Mouse (Mus musculus): ENCODE data around the gene Ercc8. TPM values are rescaled to one million over a fixed set of nuclear protein-coding genes. Genes with fewer than 3 reads are reported as not detected.

The Ercc8 gene
- polyA plus RNA-seq, 1 experiment from 2014 or later, result 33.5 TPM

DNA sequence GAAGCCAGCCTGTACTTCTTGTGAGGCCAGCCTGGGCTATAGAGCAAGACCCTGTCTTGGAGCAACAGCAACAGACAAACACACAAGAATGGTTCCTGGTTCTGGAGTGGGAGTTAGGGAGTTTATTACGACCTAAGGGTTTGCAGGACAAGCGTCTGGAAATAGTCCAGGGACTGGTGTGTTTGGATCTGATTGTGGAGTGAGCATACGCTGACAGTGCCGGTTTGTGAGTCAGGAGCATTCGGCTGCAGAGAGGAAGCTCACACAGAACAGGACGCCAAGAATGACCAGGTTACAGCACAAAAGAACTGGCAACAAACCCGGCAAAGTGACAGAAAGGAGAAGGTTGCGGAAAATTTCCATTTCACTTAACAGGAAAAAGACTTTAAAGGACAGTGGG is 12.0 kb downstream of the Ercc8 start:
- WGBS, result 91% methylated on average over 8 of the region's 8 CpGs
- Histone ChIP-seq H3K4me2 (ENCODE audit: low read length) (no peak overlapping the region), H3K9me3 (ENCODE audit: control insufficient read depth, low read length) (no peaks in the 10 kb centered on the region), H3K4me3 (replicated peaks; ENCODE audit: low read length) (no peak overlapping the region), H3K9ac (replicated peaks; ENCODE audit: low read depth, low read length) (no peak overlapping the region), H3K4me1 (replicated peaks; ENCODE audit: control insufficient read depth, insufficient read depth, low read length) (no peaks in the 10 kb centered on the region), H3K27me3 (replicated peaks; ENCODE audit: control insufficient read depth, insufficient read depth, low read length) (no peaks in the 10 kb centered on the region), H3K36me3 (ENCODE audit: control insufficient read depth, insufficient read depth) (peaks cover 2% of the 10 kb centered on the region; the same call in 1 of the 2 replicates), H3K27ac (ENCODE audit: low read length) (no peak overlapping the region)
- ATAC-seq, result no peak

DNA sequence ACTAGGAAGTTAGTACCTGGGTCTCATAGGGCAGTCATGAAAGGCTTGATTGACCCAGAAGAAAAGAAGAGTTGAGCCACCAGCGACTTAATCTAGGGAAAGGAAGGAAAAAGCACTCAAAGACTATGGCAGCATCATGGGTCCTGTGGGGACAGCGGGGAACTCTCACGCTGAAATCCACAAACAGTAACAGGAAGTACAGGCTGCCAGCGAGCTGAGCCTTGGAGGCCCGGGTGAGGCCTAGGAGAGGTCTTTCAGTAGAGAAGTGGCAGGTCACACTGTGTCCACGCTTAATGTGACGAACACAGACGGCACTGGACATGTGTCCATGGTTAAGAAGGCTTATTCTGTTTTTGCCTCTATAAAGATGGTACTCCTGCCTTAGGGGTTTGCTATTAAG is 21.1 kb downstream of the Ercc8 start:
- Histone ChIP-seq H3K36me3 (ENCODE audit: control insufficient read depth, insufficient read depth) (peaks cover 14% of the 10 kb centered on the region), H3K27me3 (replicated peaks; ENCODE audit: control insufficient read depth, insufficient read depth, low read length) (no peaks in the 10 kb centered on the region)

DNA sequence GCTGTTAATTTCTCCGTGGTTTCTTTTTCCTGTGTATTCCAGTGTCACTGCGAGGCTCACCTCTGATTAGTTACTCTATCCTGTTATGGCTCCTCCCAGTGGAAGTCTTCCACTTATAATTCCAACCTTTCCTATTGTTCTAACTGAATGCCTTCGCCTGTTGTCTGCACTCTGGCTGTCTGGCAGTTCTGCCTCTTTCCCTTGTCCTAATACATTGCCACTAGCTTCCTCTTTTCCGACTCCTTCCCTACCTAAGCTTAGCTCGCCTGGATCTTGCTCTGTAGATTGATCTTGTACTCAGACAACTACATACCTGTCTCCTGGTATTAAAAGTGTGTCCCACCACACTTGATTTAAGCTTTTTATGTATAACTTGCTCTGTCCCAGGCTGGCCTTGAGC is 22.3 kb downstream of the Ercc8 start:
- ATAC-seq, result no peak
- H3K9me3 ChIP-seq (ENCODE audit: control insufficient read depth, low read length), result no peaks in the 10 kb centered on the region
- 90% methylated on average over 5 of the region's 5 CpGs for WGBS
- H3K27me3 ChIP-seq (replicated peaks; ENCODE audit: control insufficient read depth, insufficient read depth, low read length), result no peaks in the 10 kb centered on the region
- H3K4me3 ChIP-seq (replicated peaks; ENCODE audit: low read length), result no peak overlapping the region
- H3K9ac ChIP-seq (replicated peaks; ENCODE audit: low read depth, low read length), result no peak overlapping the region
- peaks cover 17% of the 10 kb centered on the region for H3K36me3 ChIP-seq (ENCODE audit: control insufficient read depth, insufficient read depth)
- H3K27ac ChIP-seq (ENCODE audit: low read length), result no peak overlapping the region
- H3K4me1 ChIP-seq (replicated peaks; ENCODE audit: control insufficient read depth, insufficient read depth, low read length), result no peaks in the 10 kb centered on the region
- no peak overlapping the region for H3K4me2 ChIP-seq (ENCODE audit: low read length)

More for the DNA sequence above, 21.1 kb downstream of the Ercc8 start:
- WGBS, result 91% methylated on average over 8 of the region's 8 CpGs
- ATAC-seq, result no peak
- H3K9me3 ChIP-seq (ENCODE audit: control insufficient read depth, low read length), result no peaks in the 10 kb centered on the region
- H3K27ac ChIP-seq (ENCODE audit: low read length), result no peak overlapping the region
- no peak overlapping the region for H3K9ac ChIP-seq (replicated peaks; ENCODE audit: low read depth, low read length)
- H3K4me1 ChIP-seq (replicated peaks; ENCODE audit: control insufficient read depth, insufficient read depth, low read length), result no peaks in the 10 kb centered on the region
- no peak overlapping the region for H3K4me2 ChIP-seq (ENCODE audit: low read length)
- H3K4me3 ChIP-seq (replicated peaks; ENCODE audit: low read length), result no peak overlapping the region

DNA sequence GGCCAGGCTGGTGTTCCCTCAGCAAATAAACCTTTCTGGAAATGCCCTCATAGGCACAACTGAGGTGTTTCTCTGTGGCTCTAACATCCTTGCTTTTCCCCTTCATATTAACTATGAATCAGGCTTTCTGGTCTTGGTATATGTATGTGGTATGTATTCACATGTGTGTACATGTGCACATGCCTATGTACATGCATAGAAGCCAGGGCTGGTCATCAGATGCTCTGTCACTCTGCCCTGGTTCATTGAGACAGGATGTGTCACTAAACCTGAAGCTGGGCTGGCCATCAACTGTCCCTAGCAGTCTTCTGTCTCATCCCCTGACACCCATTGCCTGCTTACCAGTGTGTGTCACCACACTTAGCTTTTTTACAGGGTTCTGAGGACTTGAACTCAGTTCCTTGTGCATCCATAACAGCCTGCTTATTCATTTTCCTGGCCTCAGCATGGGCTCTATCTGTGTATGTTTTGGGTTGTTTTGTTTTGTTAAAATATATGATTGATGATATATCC is 26.3 kb downstream of the Ercc8 start:
- Histone ChIP-seq H3K4me3 (replicated peaks; ENCODE audit: low read length) (no peak overlapping the region), H3K27me3 (replicated peaks; ENCODE audit: control insufficient read depth, insufficient read depth, low read length) (no peaks in the 10 kb centered on the region), H3K4me2 (ENCODE audit: low read length) (no peak overlapping the region), H3K9me3 (ENCODE audit: control insufficient read depth, low read length) (no peaks in the 10 kb centered on the region), H3K4me1 (replicated peaks; ENCODE audit: control insufficient read depth, insufficient read depth, low read length) (no peaks in the 10 kb centered on the region), H3K9ac (replicated peaks; ENCODE audit: low read depth, low read length) (no peak overlapping the region), H3K36me3 (ENCODE audit: control insufficient read depth, insufficient read depth) (peaks cover 13% of the 10 kb centered on the region), H3K27ac (ENCODE audit: low read length) (no peak overlapping the region)
- no peak for ATAC-seq

DNA sequence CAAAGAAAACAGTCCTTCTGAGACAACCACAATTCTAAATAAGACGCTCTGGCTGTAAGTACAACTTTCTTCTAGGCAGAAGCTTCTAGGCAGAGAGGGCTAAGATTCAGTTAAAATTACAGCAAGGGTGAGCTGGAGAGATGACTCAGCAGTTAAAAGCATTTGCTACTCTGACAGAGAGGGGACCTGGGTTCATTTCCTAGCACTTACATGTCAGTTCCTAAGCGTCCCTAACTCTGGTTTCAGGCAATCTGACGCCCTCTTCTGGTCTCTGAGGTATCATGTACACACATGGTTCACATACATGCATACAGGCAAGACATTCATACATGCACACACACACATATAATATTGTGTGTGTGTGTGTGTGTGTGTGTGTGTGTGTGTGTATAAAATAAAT is 27.0 kb downstream of the Ercc8 start:
- Histone ChIP-seq H3K9ac (replicated peaks; ENCODE audit: low read depth, low read length) (no peak overlapping the region), H3K27ac (ENCODE audit: low read length) (no peak overlapping the region), H3K27me3 (replicated peaks; ENCODE audit: control insufficient read depth, insufficient read depth, low read length) (no peaks in the 10 kb centered on the region), H3K4me3 (replicated peaks; ENCODE audit: low read length) (no peak overlapping the region), H3K4me2 (ENCODE audit: low read length) (no peak overlapping the region), H3K36me3 (ENCODE audit: control insufficient read depth, insufficient read depth) (peaks cover 13% of the 10 kb centered on the region), H3K4me1 (replicated peaks; ENCODE audit: control insufficient read depth, insufficient read depth, low read length) (no peaks in the 10 kb centered on the region), H3K9me3 (ENCODE audit: control insufficient read depth, low read length) (no peaks in the 10 kb centered on the region)
- ATAC-seq, result no peak
- 90% methylated on average over 3 of the region's 3 CpGs for WGBS

DNA sequence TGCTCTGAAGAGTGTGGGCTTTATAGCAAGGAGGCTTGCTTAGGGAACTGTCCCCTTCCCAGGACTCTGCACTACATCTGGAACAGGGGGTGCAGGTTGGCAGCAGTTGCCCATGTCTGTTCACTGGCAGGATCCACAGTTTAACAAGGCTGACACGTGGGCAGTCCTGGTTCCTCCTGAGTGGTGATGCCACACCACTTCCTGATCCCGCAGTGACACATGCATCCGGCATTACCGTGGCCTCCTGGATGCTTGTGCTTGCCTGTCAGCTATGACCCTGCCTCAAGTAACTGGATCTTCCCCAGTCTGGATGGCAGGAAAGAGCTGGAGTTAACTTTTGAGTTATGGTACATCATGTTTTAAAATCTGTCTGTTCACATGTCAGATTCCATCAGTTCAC is 29.5 kb downstream of the Ercc8 start:
- peaks cover 9% of the 10 kb centered on the region for H3K36me3 ChIP-seq (ENCODE audit: control insufficient read depth, insufficient read depth)
- no peak overlapping the region for H3K27ac ChIP-seq (ENCODE audit: low read length)
- no peak overlapping the region for H3K4me3 ChIP-seq (replicated peaks; ENCODE audit: low read length)
- no peaks in the 10 kb centered on the region for H3K9me3 ChIP-seq (ENCODE audit: control insufficient read depth, low read length)
- H3K27me3 ChIP-seq (replicated peaks; ENCODE audit: control insufficient read depth, insufficient read depth, low read length), result no peaks in the 10 kb centered on the region
- 94% methylated on average over 4 of the region's 4 CpGs for WGBS
- ATAC-seq, result no peak
- H3K9ac ChIP-seq (replicated peaks; ENCODE audit: low read depth, low read length), result no peak overlapping the region
- no peak overlapping the region for H3K4me2 ChIP-seq (ENCODE audit: low read length)
- H3K4me1 ChIP-seq (replicated peaks; ENCODE audit: control insufficient read depth, insufficient read depth, low read length), result no peaks in the 10 kb centered on the region

DNA sequence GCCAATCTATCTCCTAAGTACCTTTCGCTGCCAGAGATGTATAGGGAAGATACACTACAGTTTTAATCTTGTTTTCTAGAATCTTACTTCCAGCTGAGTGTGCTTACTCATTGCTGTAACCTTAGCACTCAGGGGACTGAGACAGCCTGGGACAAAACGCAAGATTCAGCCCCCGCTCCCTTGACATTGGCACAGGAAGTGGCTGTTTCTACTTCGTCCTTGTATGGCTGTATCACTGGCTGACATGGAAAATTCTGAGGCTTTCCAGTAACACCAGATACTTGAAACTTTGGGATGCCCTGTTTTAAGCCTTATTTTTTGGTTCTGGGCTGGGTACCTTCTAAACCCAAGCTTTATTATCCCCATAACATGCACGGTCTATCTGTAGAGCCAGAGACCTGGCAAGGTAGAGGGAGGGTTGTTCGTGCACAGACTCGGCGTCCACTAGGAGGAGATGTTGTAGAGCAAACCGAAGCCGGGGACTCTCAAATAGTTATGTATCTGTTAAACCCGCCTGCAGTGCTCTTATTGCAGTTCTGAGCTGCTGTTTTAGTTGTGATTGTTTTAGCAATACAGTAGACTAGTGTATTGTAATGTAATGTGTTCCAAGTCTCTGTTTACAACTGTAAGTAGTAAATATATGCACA is 32.7 kb downstream of the Ercc8 start:
- H3K4me1 ChIP-seq (replicated peaks; ENCODE audit: control insufficient read depth, insufficient read depth, low read length), result no peaks in the 10 kb centered on the region
- H3K27ac ChIP-seq (ENCODE audit: low read length), result no peak overlapping the region
- H3K9ac ChIP-seq (replicated peaks; ENCODE audit: low read depth, low read length), result no peak overlapping the region
- no peaks in the 10 kb centered on the region for H3K9me3 ChIP-seq (ENCODE audit: control insufficient read depth, low read length)
- H3K4me3 ChIP-seq (replicated peaks; ENCODE audit: low read length), result no peak overlapping the region
- H3K4me2 ChIP-seq (ENCODE audit: low read length), result no peak overlapping the region
- peak; percentile 79 for ATAC-seq
- H3K27me3 ChIP-seq (replicated peaks; ENCODE audit: control insufficient read depth, insufficient read depth, low read length), result no peaks in the 10 kb centered on the region
- H3K36me3 ChIP-seq (ENCODE audit: control insufficient read depth, insufficient read depth), result peaks cover 7% of the 10 kb centered on the region; the same call in 1 of the 2 replicates
- 59% methylated on average over 11 of the region's 11 CpGs for WGBS

DNA sequence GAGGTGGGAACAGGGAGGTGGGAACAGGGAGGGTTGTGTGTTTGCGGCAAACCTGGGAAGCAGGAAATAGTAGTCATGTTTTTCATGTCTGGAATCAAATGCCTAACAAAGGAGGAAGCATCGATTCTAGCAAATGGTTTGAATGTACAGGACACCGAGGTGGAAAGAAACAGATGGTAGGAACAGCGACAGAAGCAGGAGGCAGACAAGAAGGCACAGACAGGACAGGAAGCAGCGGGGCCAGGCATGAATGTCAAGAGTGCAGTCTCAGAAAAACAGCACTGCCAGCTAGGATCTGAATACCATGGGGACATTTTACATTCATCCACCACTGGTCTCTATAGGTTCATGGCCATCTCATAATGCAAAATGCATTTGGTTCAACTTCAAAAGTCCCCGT is 36.9 kb downstream of the Ercc8 start:
- Histone ChIP-seq H3K9ac (replicated peaks; ENCODE audit: low read depth, low read length) (no peak overlapping the region), H3K9me3 (ENCODE audit: control insufficient read depth, low read length) (no peaks in the 10 kb centered on the region), H3K4me2 (ENCODE audit: low read length) (no peak overlapping the region), H3K27ac (ENCODE audit: low read length) (no peak overlapping the region), H3K4me3 (replicated peaks; ENCODE audit: low read length) (no peak overlapping the region), H3K36me3 (ENCODE audit: control insufficient read depth, insufficient read depth) (peaks cover 4% of the 10 kb centered on the region; the same call in 1 of the 2 replicates), H3K27me3 (replicated peaks; ENCODE audit: control insufficient read depth, insufficient read depth, low read length) (no peaks in the 10 kb centered on the region), H3K4me1 (replicated peaks; ENCODE audit: control insufficient read depth, insufficient read depth, low read length) (no peaks in the 10 kb centered on the region)
- no peak for ATAC-seq
- WGBS, result 91% methylated on average over 6 of the region's 6 CpGs

DNA sequence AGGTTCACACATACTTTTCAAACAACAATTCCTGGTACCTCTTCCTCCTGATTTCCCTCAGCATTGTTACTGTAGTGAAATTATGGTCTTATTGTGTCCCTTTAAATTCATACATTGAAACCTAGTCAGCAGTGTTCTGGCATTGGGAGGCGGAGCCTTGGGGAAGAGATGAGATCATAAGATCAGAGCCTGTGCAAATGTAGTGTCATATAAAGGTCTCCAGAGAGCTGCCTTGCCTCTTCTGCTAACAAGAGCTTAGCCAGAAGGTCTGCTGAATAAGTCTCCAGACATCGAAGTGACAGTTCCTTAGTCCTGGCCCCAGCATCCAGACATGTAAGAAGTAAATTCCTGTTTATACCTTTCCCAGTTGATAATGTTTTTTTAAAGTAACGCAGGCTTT is 46.3 kb downstream of the Ercc8 start:
- no peak for ATAC-seq
- H3K9me3 ChIP-seq (ENCODE audit: control insufficient read depth, low read length), result no peaks in the 10 kb centered on the region
- no peak overlapping the region for H3K9ac ChIP-seq (replicated peaks; ENCODE audit: low read depth, low read length)
- no peak overlapping the region for H3K27ac ChIP-seq (ENCODE audit: low read length)
- H3K27me3 ChIP-seq (replicated peaks; ENCODE audit: control insufficient read depth, insufficient read depth, low read length), result no peaks in the 10 kb centered on the region
- no peak overlapping the region for H3K4me3 ChIP-seq (replicated peaks; ENCODE audit: low read length)
- WGBS, result 89% methylated on average over 3 of the region's 3 CpGs
- no peak overlapping the region for H3K4me2 ChIP-seq (ENCODE audit: low read length)
- no peaks in the 10 kb centered on the region for H3K36me3 ChIP-seq (ENCODE audit: control insufficient read depth, insufficient read depth)
- no peaks in the 10 kb centered on the region for H3K4me1 ChIP-seq (replicated peaks; ENCODE audit: control insufficient read depth, insufficient read depth, low read length)

DNA sequence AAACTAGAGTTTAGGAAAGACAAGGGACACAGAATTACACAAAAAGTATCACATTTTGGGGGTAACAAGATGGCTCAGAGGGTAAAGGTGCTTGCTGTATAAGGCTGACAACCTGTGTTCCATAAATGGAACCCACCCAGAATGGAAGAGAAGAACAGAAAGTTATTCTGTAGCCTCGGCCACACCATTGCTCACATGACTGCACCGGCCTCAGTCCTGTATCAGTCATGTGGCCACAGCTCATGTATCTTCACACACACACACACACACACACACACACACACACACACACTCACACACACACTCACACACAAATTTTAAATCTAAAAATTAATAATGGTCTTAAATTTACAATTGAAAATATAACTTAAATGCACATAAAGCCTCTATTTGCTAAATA is 48.9 kb downstream of the Ercc8 start:
- no peaks in the 10 kb centered on the region for H3K4me1 ChIP-seq (replicated peaks; ENCODE audit: control insufficient read depth, insufficient read depth, low read length)
- H3K4me3 ChIP-seq (replicated peaks; ENCODE audit: low read length), result no peak overlapping the region
- no peak overlapping the region for H3K27ac ChIP-seq (ENCODE audit: low read length)
- no peaks in the 10 kb centered on the region for H3K9me3 ChIP-seq (ENCODE audit: control insufficient read depth, low read length)
- H3K36me3 ChIP-seq (ENCODE audit: control insufficient read depth, insufficient read depth), result no peaks in the 10 kb centered on the region
- no peak overlapping the region for H3K9ac ChIP-seq (replicated peaks; ENCODE audit: low read depth, low read length)
- no peak for ATAC-seq
- no peaks in the 10 kb centered on the region for H3K27me3 ChIP-seq (replicated peaks; ENCODE audit: control insufficient read depth, insufficient read depth, low read length)
- 83% methylated on average over 2 of the region's 2 CpGs for WGBS
- no peak overlapping the region for H3K4me2 ChIP-seq (ENCODE audit: low read length)

Measured in forebrain, embryonic 16.5 days (tissue).